Mouse (Mus musculus): ENCODE results near the gene Fam13c. TPM values are rescaled to one million over a fixed set of nuclear protein-coding genes. Genes with fewer than 3 reads are reported as not detected.

The Fam13c gene
- polyA plus RNA-seq, 1 experiment: 15.0 TPM

GRCm38 (mm10) chr10:70417811-70418486 lies 22.3 kb upstream of the Fam13c start:
- TF ChIP-seq MAX (IDR thresholded peaks at IDR 0.05; ENCODE audit: low read depth): no peak
- no peak for TF ChIP-seq CEBPB (IDR thresholded peaks at IDR 0.05; ENCODE audit: insufficient read depth, poor library complexity, severe bottlenecking)
- TF ChIP-seq TCF3 (IDR thresholded peaks at IDR 0.05; ENCODE audit: insufficient read length, low read depth): no peak
- TF ChIP-seq POLR2A (IDR thresholded peaks at IDR 0.05; ENCODE audit: insufficient read length, low read depth): no peak
- TF ChIP-seq MYOG (IDR thresholded peaks at IDR 0.05; ENCODE audit: control insufficient read depth in 1 of 3, insufficient read depth in 1 of 3, insufficient read length in 2 of 3, low read depth in 2 of 3): no peak
- no peak for TF ChIP-seq TCF12 (IDR thresholded peaks at IDR 0.05; ENCODE audit: insufficient read depth, poor library complexity, severe bottlenecking)
- TF ChIP-seq MYOD1 (IDR thresholded peaks at IDR 0.05; ENCODE audit: control insufficient read depth in 1 of 3, insufficient read length in 2 of 3, low read depth in 2 of 3): no peak
- TF ChIP-seq E2F4 (IDR thresholded peaks at IDR 0.05; ENCODE audit: insufficient read depth): no peak
- TF ChIP-seq POLR2AphosphoS2 (IDR thresholded peaks at IDR 0.05; ENCODE audit: insufficient read length, low read depth): no peak
- TF ChIP-seq REST (IDR thresholded peaks at IDR 0.05; ENCODE audit: insufficient read depth, insufficient read length): no peak
- Histone ChIP-seq H3K27me3 (ENCODE audit: control insufficient read depth, insufficient read depth, insufficient read length) (no peaks in the 10 kb centered on the region), H3K4me2 (ENCODE audit: low read depth) (no peak overlapping the region), H3K79me2 (ENCODE audit: control insufficient read depth, insufficient read depth) (no peaks in the 10 kb centered on the region), H3ac (ENCODE audit: control insufficient read depth, insufficient read length) (no peak overlapping the region), H3K4me3 (no peak overlapping the region), H3K36me3 (ENCODE audit: control insufficient read depth, insufficient read depth) (no peaks in the 10 kb centered on the region)

GRCm38 (mm10) chr10:70419282-70420264 lies 20.7 kb upstream of the Fam13c start:
- H3K79me2 ChIP-seq (ENCODE audit: control insufficient read depth, insufficient read depth): no peaks in the 10 kb centered on the region
- TF ChIP-seq E2F4 (IDR thresholded peaks at IDR 0.05; ENCODE audit: insufficient read depth) (no peak), REST (IDR thresholded peaks at IDR 0.05; ENCODE audit: insufficient read depth, insufficient read length) (no peak), USF1 (IDR thresholded peaks at IDR 0.05; ENCODE audit: low read depth) (no peak), MYOD1 (IDR thresholded peaks at IDR 0.05; ENCODE audit: control insufficient read depth in 1 of 3, insufficient read length in 2 of 3, low read depth in 2 of 3) (peak; percentile 65 to 83 (median 69)), POLR2AphosphoS2 (IDR thresholded peaks at IDR 0.05; ENCODE audit: insufficient read length, low read depth) (no peak), POLR2A (IDR thresholded peaks at IDR 0.05; ENCODE audit: insufficient read length, low read depth) (no peak), SRF (IDR thresholded peaks at IDR 0.05; ENCODE audit: control insufficient read depth, insufficient read length, low read depth) (no peak), TCF12 (IDR thresholded peaks at IDR 0.05; ENCODE audit: insufficient read depth, poor library complexity, severe bottlenecking) (no peak), MYOG (IDR thresholded peaks at IDR 0.05; ENCODE audit: control insufficient read depth in 1 of 3, insufficient read depth in 1 of 3, insufficient read length in 2 of 3, low read depth in 2 of 3) (peak in 1 of 3 experiments; percentile 33), CEBPB (IDR thresholded peaks at IDR 0.05; ENCODE audit: insufficient read depth, poor library complexity, severe bottlenecking) (peak; percentile 53; the same call in 1 of the 2 replicates), TCF3 (IDR thresholded peaks at IDR 0.05; ENCODE audit: insufficient read length, low read depth) (no peak), MAX (IDR thresholded peaks at IDR 0.05; ENCODE audit: low read depth) (no peak)

GRCm38 (mm10) chr10:70426373-70426772 lies 13.9 kb upstream of the Fam13c start:
- H3K27me3 ChIP-seq (ENCODE audit: control insufficient read depth, insufficient read depth, insufficient read length): no peaks in the 10 kb centered on the region
- H3K4me3 ChIP-seq: no peak overlapping the region
- peak; percentile 71 for TF ChIP-seq TCF12 (IDR thresholded peaks at IDR 0.05; ENCODE audit: insufficient read depth, poor library complexity, severe bottlenecking)
- TF ChIP-seq USF1 (IDR thresholded peaks at IDR 0.05; ENCODE audit: low read depth): no peak
- TF ChIP-seq CEBPB (IDR thresholded peaks at IDR 0.05; ENCODE audit: insufficient read depth, poor library complexity, severe bottlenecking): peak; percentile 53; the same call in 1 of the 2 replicates
- TF ChIP-seq REST (IDR thresholded peaks at IDR 0.05; ENCODE audit: insufficient read depth, insufficient read length): no peak
- peak; percentile 46 for TF ChIP-seq TCF3 (IDR thresholded peaks at IDR 0.05; ENCODE audit: insufficient read length, low read depth)
- no peak for TF ChIP-seq POLR2A (IDR thresholded peaks at IDR 0.05; ENCODE audit: insufficient read length, low read depth)
- peak; percentile 35 to 91 (median 81) for TF ChIP-seq MYOG (IDR thresholded peaks at IDR 0.05; ENCODE audit: control insufficient read depth in 1 of 3, insufficient read depth in 1 of 3, insufficient read length in 2 of 3, low read depth in 2 of 3)
- peak; percentile 64 to 92 (median 92) for TF ChIP-seq MYOD1 (IDR thresholded peaks at IDR 0.05; ENCODE audit: control insufficient read depth in 1 of 3, insufficient read length in 2 of 3, low read depth in 2 of 3)
- no peak for TF ChIP-seq E2F4 (IDR thresholded peaks at IDR 0.05; ENCODE audit: insufficient read depth)
- TF ChIP-seq SRF (IDR thresholded peaks at IDR 0.05; ENCODE audit: control insufficient read depth, insufficient read length, low read depth): no peak
- peak overlapping the region; percentile 69 for H3K4me2 ChIP-seq (ENCODE audit: low read depth)
- H3ac ChIP-seq (ENCODE audit: control insufficient read depth, insufficient read length): no peak overlapping the region
- no peaks in the 10 kb centered on the region for H3K79me2 ChIP-seq (ENCODE audit: control insufficient read depth, insufficient read depth)
- H3K36me3 ChIP-seq (ENCODE audit: control insufficient read depth, insufficient read depth): no peaks in the 10 kb centered on the region

More at GRCm38 (mm10) chr10:70419282-70420264, 20.7 kb upstream of the Fam13c start:
- Histone ChIP-seq H3K27me3 (ENCODE audit: control insufficient read depth, insufficient read depth, insufficient read length) (no peaks in the 10 kb centered on the region), H3K4me3 (no peak overlapping the region), H3K4me2 (ENCODE audit: low read depth) (peak overlapping the region; percentile 55), H3ac (ENCODE audit: control insufficient read depth, insufficient read length) (no peak overlapping the region), H3K36me3 (ENCODE audit: control insufficient read depth, insufficient read depth) (no peaks in the 10 kb centered on the region)

- no peak overlapping the region for H3ac ChIP-seq (ENCODE audit: control insufficient read depth, insufficient read length)
- no peaks in the 10 kb centered on the region for H3K36me3 ChIP-seq (ENCODE audit: control insufficient read depth, insufficient read depth)
- no peaks in the 10 kb centered on the region for H3K79me2 ChIP-seq (ENCODE audit: control insufficient read depth, insufficient read depth)
- TF ChIP-seq E2F4 (IDR thresholded peaks at IDR 0.05; ENCODE audit: insufficient read depth): no peak
- no peak for TF ChIP-seq REST (IDR thresholded peaks at IDR 0.05; ENCODE audit: insufficient read depth, insufficient read length)
- TF ChIP-seq SRF (IDR thresholded peaks at IDR 0.05; ENCODE audit: control insufficient read depth, insufficient read length, low read depth): peak; percentile 95
- peak overlapping the region; percentile 64 for H3K4me2 ChIP-seq (ENCODE audit: low read depth)
- no peak overlapping the region for H3K4me3 ChIP-seq
- H3K27me3 ChIP-seq (ENCODE audit: control insufficient read depth, insufficient read depth, insufficient read length): no peaks in the 10 kb centered on the region
These were observed 12.1 kb upstream of the Fam13c start for GRCm38 (mm10) chr10:70428121-70428662.

All from myocyte (in vitro differentiated cells).